In the genomic region with DNA sequence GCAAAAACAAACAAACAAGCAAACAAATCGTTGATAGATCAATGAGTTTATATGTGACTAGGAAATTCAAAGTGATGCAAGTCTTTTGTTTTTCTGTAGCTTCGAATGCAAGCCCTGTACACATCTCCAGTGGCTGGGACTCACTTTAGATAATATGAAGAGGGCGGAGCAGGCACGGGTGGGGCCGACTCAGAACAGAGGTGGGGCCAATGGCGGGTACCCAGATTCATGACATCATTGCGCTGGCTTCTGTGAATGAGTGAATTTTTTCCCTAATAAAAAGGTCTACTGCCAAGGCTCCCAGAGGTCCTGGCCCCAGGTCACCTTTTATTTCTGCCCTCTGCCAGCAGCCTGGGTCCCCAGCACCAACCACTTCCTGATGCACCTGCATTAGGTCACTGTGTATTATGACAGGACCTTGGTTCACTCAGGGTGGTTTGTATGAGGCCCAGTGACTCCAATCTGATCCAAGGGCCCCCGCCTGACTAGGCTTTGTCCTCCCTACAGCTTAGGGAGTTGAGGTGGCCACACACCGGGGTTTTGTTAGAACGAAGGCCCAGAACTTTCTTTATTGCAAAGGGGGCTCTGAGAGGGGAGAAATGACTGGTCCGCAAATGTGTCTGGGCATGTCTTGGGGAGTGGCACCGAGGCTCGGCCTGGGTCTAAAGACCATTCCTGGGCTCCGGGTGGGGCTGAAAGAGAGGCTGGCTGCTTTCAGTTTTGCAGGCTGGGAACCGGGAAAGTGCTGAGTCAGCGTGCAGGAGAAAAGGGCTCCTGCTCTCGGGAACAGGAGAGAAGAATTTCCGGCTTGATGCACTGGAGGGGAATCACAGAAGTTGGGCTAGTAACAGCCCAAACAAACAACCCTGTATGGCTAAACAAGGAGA, we compare ENCODE assay signal across 9 mouse cellular contexts.
DNase-seq lines count a peak whose midpoint lies in the region; ATAC-seq and TF ChIP-seq lines count a peak whose summit lies in the region.
"Had no signal": no experiment of that assay in that cellular context is flagged by ENCODE, and none has a peak within 500 bp of the region (broad histone marks: within the 10 kb centered on the region; RNA-seq: fewer than 3 reads in every experiment).

No protein-coding gene starts in this region.

- H3K27me3 ChIP-seq in heart, embryonic 13.5 days (replicated peaks), result no peaks in the 10 kb centered on the region
- H3K27me3 ChIP-seq in forebrain, embryonic 13.5 days, result no peaks in the 10 kb centered on the region
- H3K27me3 ChIP-seq in midbrain, embryonic 15.5 days (replicated peaks), result no peaks in the 10 kb centered on the region
- H3K27me3 ChIP-seq: neural tube, embryonic 13.5 days had no signal

- no peaks in the 10 kb centered on the region for H3K36me3 ChIP-seq in heart, embryonic 13.5 days
- H3K36me3 ChIP-seq in forebrain, embryonic 13.5 days (ENCODE audit: poor library complexity, severe bottlenecking), result no peaks in the 10 kb centered on the region
- H3K36me3 ChIP-seq in midbrain, embryonic 15.5 days (replicated peaks), result no peaks in the 10 kb centered on the region
- H3K36me3 ChIP-seq: neural tube, embryonic 13.5 days had no signal

- H3K4me2 ChIP-seq in heart, embryonic 13.5 days, result no peak overlapping the region
- no peak overlapping the region for H3K4me2 ChIP-seq in forebrain, embryonic 13.5 days
- no peak overlapping the region for H3K4me2 ChIP-seq in midbrain, embryonic 15.5 days
- H3K4me2 ChIP-seq: neural tube, embryonic 13.5 days had no signal

- 56% methylated on average over 18 of the region's 18 CpGs for WGBS in heart, embryonic 13.5 days
- WGBS in forebrain, embryonic 13.5 days, result 48% methylated on average over 18 of the region's 18 CpGs
- 56% methylated on average over 18 of the region's 18 CpGs for WGBS in midbrain, embryonic 15.5 days

- ATAC-seq in heart, embryonic 13.5 days (ENCODE audit: extremely low read depth, insufficient number of reproducible peaks, low FRiP score, low TSS enrichment), result no peak
- no peak for ATAC-seq in forebrain, embryonic 13.5 days
- ATAC-seq in midbrain, embryonic 15.5 days (replicated peaks), result no peak

- peaks cover 73% of the 10 kb centered on the region for H3K4me1 ChIP-seq in heart, embryonic 13.5 days
- peaks cover 31% of the 10 kb centered on the region for H3K4me1 ChIP-seq in forebrain, embryonic 13.5 days
- peaks cover 15% of the 10 kb centered on the region for H3K4me1 ChIP-seq in midbrain, embryonic 15.5 days

- DNase-seq in heart, adult 9 months (ENCODE audit: low spot score in 2 of 2), result no peak
- peak; percentile 34 for DNase-seq in brain, embryonic 14.5 days (ENCODE audit: low read depth)
- peak; percentile 35 to 60 for DNase-seq in kidney, adult 8-10 months
- DNase-seq in lung, postnatal 25 days (ENCODE audit: low spot score), result peak; percentile 32
- DNase-seq in T-cell, adult 2 months (ENCODE audit: low spot score), result no peak

- no peaks in the 10 kb centered on the region for H3K9me3 ChIP-seq in heart, embryonic 13.5 days
- H3K9me3 ChIP-seq in forebrain, embryonic 13.5 days (replicated peaks), result no peaks in the 10 kb centered on the region
- no peaks in the 10 kb centered on the region for H3K9me3 ChIP-seq in midbrain, embryonic 15.5 days
- H3K9me3 ChIP-seq: neural tube, embryonic 13.5 days had no signal

- TF ChIP-seq CTCF in brain, embryonic 14.5 days (IDR thresholded peaks at IDR 0.05; ENCODE audit: borderline replicate concordance, extremely low read depth, insufficient read depth, insufficient read length), result no peak

- no peak overlapping the region for H3K4me3 ChIP-seq in heart, embryonic 13.5 days
- no peak overlapping the region for H3K4me3 ChIP-seq in forebrain, embryonic 13.5 days
- H3K4me3 ChIP-seq in midbrain, embryonic 15.5 days, result no peak overlapping the region
- H3K4me3 ChIP-seq: neural tube, embryonic 13.5 days had no signal

- no peak overlapping the region for H3K27ac ChIP-seq in heart, embryonic 13.5 days (replicated peaks)
- no peak overlapping the region for H3K27ac ChIP-seq in forebrain, embryonic 13.5 days
- H3K27ac ChIP-seq in midbrain, embryonic 15.5 days, result no peak overlapping the region
- H3K27ac ChIP-seq: neural tube, embryonic 13.5 days had no signal

- H3K9ac ChIP-seq in heart, embryonic 13.5 days, result peak overlapping the region; percentile 38; the same call in 1 of the 2 replicates
- H3K9ac ChIP-seq in forebrain, embryonic 13.5 days, result no peak overlapping the region
- H3K9ac ChIP-seq in midbrain, embryonic 15.5 days, result no peak overlapping the region
- H3K9ac ChIP-seq: neural tube, embryonic 13.5 days had no signal

- no peak for TF ChIP-seq POLR2A in brain, embryonic 14.5 days (IDR thresholded peaks at IDR 0.05; ENCODE audit: borderline replicate concordance, extremely low read depth, insufficient read depth, insufficient read length, poor library complexity, severe bottlenecking)

Comparison
In these comparisons a context has a peak if more than half of its experiments do, and no peak if none do; other contexts are left out.
1. DNase-seq: peak in brain, embryonic 14.5 days (single experiment), kidney, adult 8-10 months (2 of 2) and lung, postnatal 25 days (single experiment); none in heart, adult 9 months (0 of 2) and T-cell, adult 2 months (single experiment).